9 mouse cellular contexts compared by ENCODE assay signal in the genomic region with DNA sequence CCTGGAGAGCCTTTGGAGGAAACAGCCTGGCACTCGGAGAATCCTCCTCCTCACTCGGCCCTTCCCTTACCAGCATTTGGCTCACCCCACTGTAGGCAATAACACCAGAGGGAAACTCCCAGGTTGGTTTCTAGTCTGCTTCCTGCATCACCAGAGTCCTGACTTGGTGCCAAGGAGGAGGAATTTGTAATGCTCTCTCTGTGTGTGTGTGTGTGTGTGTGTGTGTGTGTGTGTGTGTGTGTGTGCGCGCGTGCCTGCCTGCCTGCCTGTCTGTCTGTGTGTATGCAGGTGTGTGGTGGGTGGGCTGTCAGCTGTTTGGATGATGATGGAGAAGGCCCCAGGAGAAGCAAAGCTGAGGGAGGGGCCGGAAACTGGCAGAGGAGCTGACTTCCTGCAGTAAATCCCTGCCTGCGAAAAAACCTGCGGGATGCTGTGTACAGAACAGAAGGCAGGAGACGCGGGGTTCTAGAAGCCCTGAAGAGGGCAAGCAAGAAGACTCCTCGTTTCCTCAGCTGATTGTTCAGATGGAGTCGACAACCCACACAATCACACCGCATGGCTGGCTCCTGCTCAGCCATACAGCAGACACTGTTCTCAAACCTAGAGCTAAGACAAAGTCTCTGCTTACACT.
DNase-seq lines count a peak whose midpoint lies in the region; ATAC-seq and TF ChIP-seq lines count a peak whose summit lies in the region.
"Had no signal": no experiment of that assay in that cellular context is flagged by ENCODE, and none has a peak within 500 bp of the region (broad histone marks: within the 10 kb centered on the region; RNA-seq: fewer than 3 reads in every experiment).

No protein-coding gene starts in this region.

- intact Hi-C loops in left cerebral cortex, postnatal 4 days (cut with DNase I) = loop anchor here (10.0 kb wide), 1 partner anchor 93 kb away; the partner anchor contains the start of gene Cacna1e
- intact Hi-C loops in heart, postnatal 14 days (cut with DNase I) = no loop called here

- WGBS in intestine, embryonic 14.5 days = 37% methylated on average over 13 of the region's 13 CpGs
- 52% methylated on average over 13 of the region's 13 CpGs for WGBS in intestine, postnatal 0 days

- no peak overlapping the region for H3K4me3 ChIP-seq in intestine, embryonic 14.5 days (ENCODE audit: low read depth, low read length)
- H3K4me3 ChIP-seq in intestine, postnatal 0 days (ENCODE audit: low read depth, low read length) = no peak overlapping the region
- H3K4me3 ChIP-seq: myocyte had no signal

- H3K36me3 ChIP-seq in intestine, embryonic 14.5 days (ENCODE audit: control insufficient read depth, insufficient read depth, low read length) = no peaks in the 10 kb centered on the region
- no peaks in the 10 kb centered on the region for H3K36me3 ChIP-seq in intestine, postnatal 0 days (ENCODE audit: control insufficient read depth, insufficient read depth)

- no peaks in the 10 kb centered on the region for H3K9me3 ChIP-seq in intestine, embryonic 14.5 days (ENCODE audit: control insufficient read depth, low read length)
- no peaks in the 10 kb centered on the region for H3K9me3 ChIP-seq in intestine, postnatal 0 days (ENCODE audit: control insufficient read depth)

- H3K4me1 ChIP-seq in intestine, embryonic 14.5 days (replicated peaks; ENCODE audit: control insufficient read depth, insufficient read depth, low read length) = 0 out of 2 replicates have a peak, but pooled peaks cover 5% of the 10 kb centered on the region
- H3K4me1 ChIP-seq in intestine, postnatal 0 days (replicated peaks; ENCODE audit: control insufficient read depth, insufficient read depth, low read length) = no peaks in the 10 kb centered on the region

- TF ChIP-seq CTCF in intestine, postnatal 0 days (IDR thresholded peaks at IDR 0.05; ENCODE audit: low read depth) = no peak

- no peak overlapping the region for H3K27ac ChIP-seq in intestine, embryonic 14.5 days (ENCODE audit: low read depth)
- no peak overlapping the region for H3K27ac ChIP-seq in intestine, postnatal 0 days (ENCODE audit: low read depth, low read length)

- H3K27me3 ChIP-seq in intestine, embryonic 14.5 days (replicated peaks; ENCODE audit: control insufficient read depth, insufficient read depth, low read length) = no peaks in the 10 kb centered on the region
- no peaks in the 10 kb centered on the region for H3K27me3 ChIP-seq in intestine, postnatal 0 days (replicated peaks; ENCODE audit: control insufficient read depth, insufficient read depth, low read length)

- no peak for ATAC-seq in intestine, embryonic 14.5 days (replicated peaks; ENCODE audit: low FRiP score, low TSS enrichment, low read depth)
- ATAC-seq in intestine, postnatal 0 days = no peak
- ATAC-seq in granulocyte monocyte progenitor cell, adult 5-6 weeks (replicated peaks; ENCODE audit: poor library complexity, severe bottlenecking) = peak; percentile 28

- H3K4me2 ChIP-seq in intestine, embryonic 14.5 days (ENCODE audit: low read length) = no peak overlapping the region
- H3K4me2 ChIP-seq in intestine, postnatal 0 days (replicated peaks; ENCODE audit: low read depth) = no peak overlapping the region

- no peak overlapping the region for H3K9ac ChIP-seq in intestine, embryonic 14.5 days (ENCODE audit: low read length)
- no peak overlapping the region; the same call in 1 of the 2 replicates for H3K9ac ChIP-seq in intestine, postnatal 0 days (ENCODE audit: low read depth, low read length)

- DNase-seq in intestine, embryonic 14.5 days (ENCODE audit: low spot score) = peak; percentile 53
- peak; percentile 14 for DNase-seq in brain, embryonic 18.5 days (ENCODE audit: low read depth, low spot score)
- peak; percentile 65 for DNase-seq in left cerebral cortex, postnatal 4 days
- no peak for DNase-seq in retina, embryonic 14.5 days (ENCODE audit: low spot score)
- DNase-seq in ovary, adult 18-20 months (ENCODE audit: low spot score) = no peak
- no peak for DNase-seq in heart, postnatal 14 days

Comparison
In these comparisons a context has a peak if more than half of its experiments do, and no peak if none do; other contexts are left out.
1. DNase-seq: peak in intestine, embryonic 14.5 days (single experiment), brain, embryonic 18.5 days (single experiment) and left cerebral cortex, postnatal 4 days (single experiment); none in retina, embryonic 14.5 days (single experiment), ovary, adult 18-20 months (single experiment) and heart, postnatal 14 days (0 of 2).